Mouse (Mus musculus) liver, adult 2 months (tissue): ENCODE measurements around the gene Slc25a42. TPM values are rescaled to one million over a fixed set of nuclear protein-coding genes. Genes with fewer than 3 reads are reported as not detected.

Experiments
- DNase-seq: peaks from one replicate; pipeline ENCODE4 v3.0.0-alpha.2; 2011; ENCODE audit warnings: low read depth, low spot score; ENCODE audit errors: extremely low read depth
- H3K27ac ChIP-seq: fragments of 200-500 bp; replicated peaks from 2 replicates; pipeline ENCODE4 v1.5.1; 2012; ENCODE audit warnings: low read depth, mild to moderate bottlenecking, control low read depth, inconsistent platforms, low read length; ENCODE audit not compliant: insufficient read depth
- H3K27me3 ChIP-seq: fragments of 200-500 bp; 2 replicates; pipeline ENCODE4 v1.6.1; 2012; ENCODE audit warnings: mild to moderate bottlenecking, moderate library complexity, low read length, inconsistent platforms; ENCODE audit not compliant: control insufficient read depth, insufficient read depth
- H3K36me3 ChIP-seq: fragments of 200-500 bp; 2 replicates; pipeline ENCODE4 v1.6.1; 2012; ENCODE audit warnings: low read length, inconsistent platforms; ENCODE audit not compliant: control insufficient read depth, insufficient read depth
- H3K4me1 ChIP-seq: fragments of 200-500 bp; 2 replicates; pipeline ENCODE4 v1.6.1; 2011; ENCODE audit warnings: low read length; ENCODE audit not compliant: control insufficient read depth, insufficient read depth
- H3K4me3 ChIP-seq: fragments of 200-500 bp; 2 replicates; pipeline ENCODE4 v1.5.1; 2011; ENCODE audit warnings: low read depth, mild to moderate bottlenecking, control low read depth, low read length, moderate library complexity; ENCODE audit not compliant: insufficient read depth
- H3K79me2 ChIP-seq: fragments of 200-500 bp; 2 replicates; pipeline ENCODE4 v1.6.1; 2012; ENCODE audit warnings: inconsistent platforms, mild to moderate bottlenecking, low read length, moderate library complexity; ENCODE audit not compliant: control insufficient read depth, insufficient read depth
- H3K9ac ChIP-seq: fragments of 200-500 bp; 2 replicates; pipeline ENCODE4 v1.6.1; 2012; ENCODE audit warnings: low read depth, mild to moderate bottlenecking, control low read depth, inconsistent platforms, low read length
- CTCF ChIP-seq: fragments of 200-500 bp; IDR thresholded peaks from 2 replicates; pipeline ENCODE4 v1.5.1; 2011; ENCODE audit warnings: low read depth, low read length, control low read depth
- POLR2A ChIP-seq: fragments of 200-500 bp; IDR thresholded peaks from 2 replicates; pipeline ENCODE4 v1.6.1; 2011; ENCODE audit warnings: low read length, control low read depth; ENCODE audit not compliant: insufficient read depth; ENCODE audit errors: extremely low read depth
- WGBS: fragments of 180-500 bp; shearing (Covaris S2); methylation state at CpG from one replicate; pipeline ENCODE4 v1.1.7; 2018; 5-methylcytosine and 5-hydroxymethylcytosine counted together
- polyA plus RNA-seq: library from polyadenylated mRNA; depleted of rRNA; stranded (reverse); fragments of >200 nt; gene quantifications from 2 replicates; pipeline ENCODE4 v1.2.3, GENCODE M21; 2012
- total RNA-seq: library from RNA; depleted of rRNA; stranded (reverse); fragments of >200 nt; gene quantifications from 2 replicates; pipeline ENCODE4 v1.2.3, GENCODE M21; 2014

The Slc25a42 gene
- total and polyA plus RNA-seq, 2 experiments = 31.4 to 117 TPM

DNA sequence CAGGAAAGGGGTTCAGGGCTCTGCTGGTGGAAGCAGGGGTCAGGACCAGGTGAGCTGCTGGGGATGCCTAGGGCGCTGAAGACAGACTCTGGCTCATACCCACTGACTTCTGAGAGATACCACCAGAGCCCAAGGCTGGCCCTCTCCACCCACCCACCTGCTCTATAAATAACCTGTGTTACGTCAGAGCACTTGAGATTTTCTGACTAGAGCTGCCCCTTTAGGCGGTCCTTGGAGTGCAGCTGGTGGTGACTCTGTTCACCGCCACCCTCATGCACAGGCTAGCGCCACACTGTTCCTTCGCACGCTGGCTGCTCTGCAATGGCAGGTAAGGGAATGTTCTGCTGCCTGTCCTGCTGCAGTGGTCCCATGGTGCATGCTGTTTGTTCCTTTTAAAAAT lies 38.0 kb downstream of the Slc25a42 start:
- no peaks in the 10 kb centered on the region for H3K27me3 ChIP-seq

DNA sequence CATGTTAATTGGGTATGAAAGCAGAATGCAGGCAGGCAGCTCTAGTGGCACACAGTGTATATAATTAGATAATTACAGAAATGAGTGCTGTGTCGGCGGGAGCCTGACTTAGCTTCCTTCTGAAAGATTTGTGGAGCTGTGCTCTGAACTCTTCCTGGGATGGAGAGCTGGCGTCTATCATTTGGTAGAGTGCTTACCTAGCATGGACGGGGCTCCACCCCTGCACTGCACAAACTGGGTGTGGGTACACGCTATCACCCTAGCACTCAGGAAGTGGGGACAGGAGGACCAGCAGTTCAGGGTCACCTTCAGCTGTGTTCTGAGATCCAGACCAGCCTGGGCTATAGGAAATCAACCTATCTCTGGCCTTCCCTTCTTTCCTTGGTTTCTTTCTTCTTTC lies 38.8 kb downstream of the Slc25a42 start:
- Histone ChIP-seq H3K4me3 (no peak overlapping the region), H3K4me1 (peaks cover 10% of the 10 kb centered on the region; the same call in 1 of the 2 replicates), H3K27ac (no peak overlapping the region), H3K36me3 (no peaks in the 10 kb centered on the region), H3K9ac (no peak overlapping the region), H3K27me3 (no peaks in the 10 kb centered on the region), H3K79me2 (peaks cover 8% of the 10 kb centered on the region; the same call in 1 of the 2 replicates)
- no peak for DNase-seq
- 63% methylated on average over 5 of the region's 5 CpGs for WGBS
- TF ChIP-seq CTCF (no peak), POLR2A (no peak)

More for the DNA sequence above, 38.0 kb downstream of the Slc25a42 start:
- H3K27ac ChIP-seq = no peak overlapping the region
- TF ChIP-seq CTCF = no peak
- no peak for TF ChIP-seq POLR2A
- 93% methylated on average over 7 of the region's 7 CpGs for WGBS
- no peaks in the 10 kb centered on the region for H3K36me3 ChIP-seq
- H3K4me3 ChIP-seq = no peak overlapping the region
- DNase-seq = no peak
- peaks cover 10% of the 10 kb centered on the region; the same call in 1 of the 2 replicates for H3K4me1 ChIP-seq
- H3K79me2 ChIP-seq = peaks cover 8% of the 10 kb centered on the region; the same call in 1 of the 2 replicates
- no peak overlapping the region for H3K9ac ChIP-seq

DNA sequence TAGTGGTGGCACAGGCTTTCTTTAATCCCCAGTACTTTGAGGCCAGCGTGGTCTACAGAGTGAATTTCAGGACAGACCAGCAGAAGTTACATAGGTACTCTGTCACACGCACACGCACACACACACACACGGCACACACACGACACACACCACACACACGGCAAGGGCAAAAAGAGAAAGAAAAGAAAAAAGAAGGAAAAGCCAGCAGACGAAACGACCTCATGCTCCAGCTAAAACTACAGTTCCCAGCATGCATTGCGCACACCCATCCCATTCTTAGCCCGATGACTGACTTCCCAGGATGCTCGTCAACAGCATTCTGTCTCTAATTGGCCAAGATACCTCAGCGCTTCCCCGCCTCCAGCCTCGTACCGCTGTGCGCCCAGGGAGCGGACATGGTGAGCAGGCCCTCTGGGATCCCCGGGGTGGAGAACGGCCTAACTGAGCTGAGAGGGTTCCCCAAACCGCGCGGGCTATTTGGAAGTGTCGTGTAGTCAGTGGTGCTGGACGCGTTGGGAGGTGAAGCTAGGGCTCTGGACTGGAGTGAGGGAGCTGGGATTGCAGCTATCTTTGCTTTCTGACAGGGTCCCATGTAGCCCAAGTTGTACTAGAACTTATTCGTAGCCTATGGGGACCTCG lies 39.9 kb downstream of the Slc25a42 start, which contains the start of gene Tmem161a:
Gene Tmem161a (plus strand): TSS at position 314 of the 639 bp plus-strand sequence.
- Histone ChIP-seq H3K4me1 (peaks cover 10% of the 10 kb centered on the region; the same call in 1 of the 2 replicates), H3K27ac (peak within 1 kb of the TSS; percentile 72), H3K9ac (peak within 1 kb of the TSS; percentile 92), H3K27me3 (no peaks in the 10 kb centered on the region), H3K4me3 (peak within 1 kb of the TSS; percentile 80), H3K36me3 (no peaks in the 10 kb centered on the region), H3K79me2 (peaks cover 8% of the 10 kb centered on the region; the same call in 1 of the 2 replicates)
- WGBS = 2% methylated on average over 27 of the region's 27 CpGs
- no peak for TF ChIP-seq CTCF
- peak; percentile 86 for TF ChIP-seq POLR2A
- DNase-seq = peak; percentile 95

DNA sequence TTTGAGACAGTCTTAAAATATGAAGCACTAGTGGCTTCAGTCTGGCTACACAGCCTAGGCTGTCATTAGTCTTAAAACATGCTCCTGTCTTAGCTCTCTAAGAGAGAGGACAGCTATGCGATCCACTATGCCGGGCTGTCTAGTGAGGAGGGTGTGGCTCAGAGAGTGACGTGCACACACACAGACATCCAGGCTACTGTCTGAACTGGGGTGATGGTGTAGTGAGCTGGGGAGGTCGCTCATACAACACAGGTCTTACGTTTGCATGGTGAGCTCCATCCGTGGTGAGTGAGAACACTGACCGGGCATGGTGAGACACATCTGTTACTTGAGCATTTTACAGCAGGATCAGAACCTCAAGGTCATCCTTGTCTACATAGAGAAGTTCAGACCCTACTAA lies 40.9 kb downstream of the Slc25a42 start:
- H3K36me3 ChIP-seq = no peaks in the 10 kb centered on the region
- WGBS = 80% methylated on average over 7 of the region's 7 CpGs
- TF ChIP-seq POLR2A (no peak), CTCF (no peak)
- H3K9ac ChIP-seq = no peak overlapping the region
- H3K79me2 ChIP-seq = peaks cover 3% of the 10 kb centered on the region; the same call in 1 of the 2 replicates
- DNase-seq = no peak
- H3K4me3 ChIP-seq = no peak overlapping the region
- no peak overlapping the region for H3K27ac ChIP-seq
- peaks cover 12% of the 10 kb centered on the region; the same call in 1 of the 2 replicates for H3K4me1 ChIP-seq
- H3K27me3 ChIP-seq = no peaks in the 10 kb centered on the region

DNA sequence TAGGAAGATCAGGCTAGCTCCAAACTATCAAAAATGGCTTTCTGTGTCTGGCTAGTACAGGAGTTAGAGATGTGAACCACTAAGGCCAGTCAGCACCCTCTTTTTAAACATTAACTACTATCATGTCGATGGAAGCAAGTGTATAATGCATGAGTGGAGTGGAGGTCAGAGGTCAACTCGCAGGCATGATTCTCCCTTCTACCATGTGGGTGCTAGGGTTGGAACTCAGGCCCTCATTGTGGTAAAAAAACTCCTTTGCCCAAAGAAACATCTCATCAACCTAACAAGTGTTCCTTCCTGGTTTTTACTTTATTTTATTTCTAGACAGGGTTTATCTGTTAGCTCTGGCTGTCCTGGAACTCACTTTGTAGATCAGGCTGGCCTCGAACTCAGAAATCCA lies 41.4 kb downstream of the Slc25a42 start:
- H3K4me1 ChIP-seq = peaks cover 12% of the 10 kb centered on the region; the same call in 1 of the 2 replicates
- no peak overlapping the region for H3K9ac ChIP-seq
- no peak for DNase-seq
- no peak overlapping the region for H3K27ac ChIP-seq
- H3K27me3 ChIP-seq = peaks cover 4% of the 10 kb centered on the region; the same call in 1 of the 2 replicates
- no peak for TF ChIP-seq CTCF
- TF ChIP-seq POLR2A = no peak
- 45% methylated on average over 3 of the region's 3 CpGs for WGBS
- H3K79me2 ChIP-seq = peaks cover 3% of the 10 kb centered on the region; the same call in 1 of the 2 replicates
- H3K4me3 ChIP-seq = no peak overlapping the region
- H3K36me3 ChIP-seq = no peaks in the 10 kb centered on the region

DNA sequence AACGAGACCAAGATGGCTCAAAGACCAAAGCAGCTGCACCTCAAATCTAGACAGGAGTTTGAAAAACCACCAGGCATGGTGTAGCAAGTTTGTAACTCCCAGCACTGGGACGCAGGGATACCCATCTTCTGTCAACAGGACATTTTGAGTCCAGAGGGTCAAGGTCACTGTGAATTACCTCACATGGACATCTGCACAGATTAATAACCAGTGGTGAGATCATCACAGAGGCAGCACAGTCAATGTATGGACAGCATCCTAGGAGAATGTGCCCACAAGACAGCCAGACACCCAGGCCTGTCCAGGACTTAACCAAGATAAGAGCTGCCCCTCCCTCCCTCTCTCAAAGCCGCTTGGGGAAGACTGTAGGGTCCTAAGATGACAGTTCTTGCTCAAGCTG lies 42.0 kb downstream of the Slc25a42 start:
- H3K27ac ChIP-seq = no peak overlapping the region
- H3K36me3 ChIP-seq = no peaks in the 10 kb centered on the region
- DNase-seq = peak; percentile 42
- peaks cover 12% of the 10 kb centered on the region; the same call in 1 of the 2 replicates for H3K4me1 ChIP-seq
- H3K9ac ChIP-seq = no peak overlapping the region
- H3K27me3 ChIP-seq = peaks cover 9% of the 10 kb centered on the region; the same call in 1 of the 2 replicates
- peaks cover 3% of the 10 kb centered on the region; the same call in 1 of the 2 replicates for H3K79me2 ChIP-seq
- H3K4me3 ChIP-seq = no peak overlapping the region
- WGBS = 55% methylated on average over 3 of the region's 3 CpGs
- TF ChIP-seq POLR2A (no peak), CTCF (no peak)
